Mouse (Mus musculus): ENCODE results near the gene Ehhadh. TPM values are rescaled to one million over a fixed set of nuclear protein-coding genes. Genes with fewer than 3 reads are reported as not detected.

Ehhadh gene
- total RNA-seq (2012; rRNA removed) (4.3 and 5.3 TPM in 2 replicates), polyA plus RNA-seq (2012; ENCODE audit: insufficient read depth in 1 of 2, insufficient read length in 2 of 2, low read depth in 1 of 2, low replicate concordance in 2 of 2, missing spikeins in 1 of 2) (1 to 10 TPM in 1 of 2 experiments, not detected in 1; 6.6 TPM)

- Histone ChIP-seq H3K27me3 (ENCODE audit: control insufficient read depth in 1 of 2, insufficient read depth in 2 of 2, low read length in 2 of 2) (no peaks in the 10 kb centered on the region), H3K4me1 (ENCODE audit: control insufficient read depth in 1 of 2, insufficient read depth in 2 of 2, low read length in 2 of 2) (peaks cover 4 to 7% of the 10 kb centered on the region in 2 experiments; a peak in 2 of 4 replicates), H3K36me3 (ENCODE audit: control insufficient read depth in 1 of 2, insufficient read depth in 2 of 2, low read length in 2 of 2) (peaks cover 0 to 13% of the 10 kb centered on the region in 2 experiments; a peak in 2 of 4 replicates), H3K79me2 (ENCODE audit: control insufficient read depth, insufficient read depth, low read length, poor library complexity) (no peaks in the 10 kb centered on the region), H3K4me3 (ENCODE audit: control insufficient read depth in 1 of 2, insufficient read depth in 1 of 2, low read depth in 2 of 2, low read length in 2 of 2) (peak within 1 kb of the TSS; percentile 78 to 94), H3K9ac (ENCODE audit: control insufficient read depth, low read depth, low read length, poor library complexity, severe bottlenecking) (peak within 1 kb of the TSS; percentile 74), H3K27ac (ENCODE audit: control insufficient read depth, low read depth, low read length) (no peak within 1 kb of the TSS), H3K9me3 (replicated peaks; ENCODE audit: insufficient read depth, low read length) (no peaks in the 10 kb centered on the region)
- peak; percentile 82 for DNase-seq (ENCODE audit: low read depth, low spot score)
- TF ChIP-seq MAFK (IDR thresholded peaks at IDR 0.05; ENCODE audit: borderline replicate concordance, low read depth, low read length) (no peak), CTCF (IDR thresholded peaks at IDR 0.05 in 2 of 3, conservative IDR thresholded peaks at IDR 0.05 in 1 of 3; ENCODE audit: control insufficient read depth in 1 of 3, insufficient read depth in 1 of 3, low read depth in 2 of 3, low read length in 3 of 3, poor library complexity in 1 of 3, severe bottlenecking in 1 of 3) (no peak; a peak in 1 of 6 replicates), TBP (IDR thresholded peaks at IDR 0.05; ENCODE audit: low read depth, low read length) (peak; percentile 56; the same call in 1 of the 2 replicates), ZMIZ1 (IDR thresholded peaks at IDR 0.05; ENCODE audit: low read depth, low read length) (0 out of 2 replicates have a peak, but pooled peaks have one; percentile 52), GATA1 (IDR thresholded peaks at IDR 0.05; ENCODE audit: low read depth, low read length) (no peak), RCOR1 (IDR thresholded peaks at IDR 0.05; ENCODE audit: low read depth, low read length) (0 out of 2 replicates have a peak, but pooled peaks have one; percentile 20), POLR2AphosphoS2 (IDR thresholded peaks at IDR 0.05; ENCODE audit: low read length) (no peak; the same call in 1 of the 2 replicates), NELFE (IDR thresholded peaks at IDR 0.05; ENCODE audit: low read depth, low read length) (peak; percentile 43), E2F4 (IDR thresholded peaks at IDR 0.05; ENCODE audit: borderline replicate concordance, low read depth, low read length) (no peak), MAZ (IDR thresholded peaks at IDR 0.05; ENCODE audit: low read depth, low read length) (no peak), KAT2A (conservative IDR thresholded peaks at IDR 0.05; ENCODE audit: low read depth, low read length) (no peak), RAD21 (IDR thresholded peaks at IDR 0.05; ENCODE audit: low read depth, low read length) (no peak), ETS1 (IDR thresholded peaks at IDR 0.05; ENCODE audit: low read depth, low read length) (peak; percentile 71), SMC3 (IDR thresholded peaks at IDR 0.05; ENCODE audit: low read depth, low read length) (no peak), ZNF384 (IDR thresholded peaks at IDR 0.05; ENCODE audit: low read depth, low read length) (no peak), BHLHE40 (IDR thresholded peaks at IDR 0.05; ENCODE audit: borderline replicate concordance, low read depth, low read length) (no peak), MYB (IDR thresholded peaks at IDR 0.05; ENCODE audit: low read depth, low read length) (no peak), HCFC1 (IDR thresholded peaks at IDR 0.05; ENCODE audit: low read depth, low read length) (0 out of 2 replicates have a peak, but pooled peaks have one; percentile 34), ELF1 (IDR thresholded peaks at IDR 0.05; ENCODE audit: low read depth, low read length) (peak; percentile 77), POLR2A (IDR thresholded peaks at IDR 0.05; ENCODE audit: control insufficient read depth in 1 of 2, insufficient read depth in 1 of 2, low read depth in 1 of 2, low read length in 2 of 2, poor library complexity in 1 of 2) (peak; percentile 53 to 69; a peak in 3 of 4 replicates), POLR2AphosphoS5 (IDR thresholded peaks at IDR 0.05; ENCODE audit: borderline replicate concordance, low read depth, low read length) (no peak), MEF2A (IDR thresholded peaks at IDR 0.05; ENCODE audit: extremely low read depth, insufficient replicate concordance, low read depth, low read length, poor library complexity, severe bottlenecking) (no peak), JUND (IDR thresholded peaks at IDR 0.05; ENCODE audit: low read depth, low read length) (no peak), GABPA (IDR thresholded peaks at IDR 0.05; ENCODE audit: low read depth, low read length) (no peak), TAL1 (IDR thresholded peaks at IDR 0.05; ENCODE audit: low read length) (no peak), UBTF (IDR thresholded peaks at IDR 0.05; ENCODE audit: borderline replicate concordance, insufficient read depth, low read depth, low read length) (no peak), SIN3A (IDR thresholded peaks at IDR 0.05; ENCODE audit: low read length) (peak; percentile 69), MAX (IDR thresholded peaks at IDR 0.05; ENCODE audit: low read length) (0 out of 2 replicates have a peak, but pooled peaks have one; percentile 14), TCF12 (IDR thresholded peaks at IDR 0.05; ENCODE audit: low read depth, low read length) (peak; percentile 2; the same call in 1 of the 2 replicates), CHD2 (IDR thresholded peaks at IDR 0.05; ENCODE audit: low read length) (no peak), MXI1 (IDR thresholded peaks at IDR 0.05; ENCODE audit: low read depth, low read length) (peak; percentile 58), USF1 (IDR thresholded peaks at IDR 0.05; ENCODE audit: low read depth, low read length) (no peak; the same call in 1 of the 2 replicates), MYC (IDR thresholded peaks at IDR 0.05; ENCODE audit: low read depth, low read length) (no peak), ZKSCAN1 (IDR thresholded peaks at IDR 0.05; ENCODE audit: low read depth, low read length) (no peak), EP300 (IDR thresholded peaks at IDR 0.05; ENCODE audit: low read depth in 1 of 2, low read length in 2 of 2) (no peak)
Measured at GRCm38 (mm10) chr16:21787516-21788353, at the start of gene Ehhadh. Ehhadh (minus strand) TSS chr16:21787807.

Data from MEL (cell line).